Mouse (Mus musculus): ENCODE measurements around the gene Csmd2. TPM values are rescaled to one million over a fixed set of nuclear protein-coding genes. Genes with fewer than 3 reads are reported as not detected.

Csmd2 gene
- total RNA-seq (2021), result 10 to 100 TPM; 43.1 to 48.9 TPM
- long read RNA-seq, experiment 1, partial matches to known transcripts, result 0 of 5 reads
- long read RNA-seq, experiment 1, other reads (novel, unspliced or antisense), result 5 of 5 reads
- long read RNA-seq, experiment 2, partial matches to known transcripts, result 5 of 15 reads
- long read RNA-seq, experiment 2, other reads (novel, unspliced or antisense), result 10 of 15 reads

GRCm38 (mm10) chr4:127987784-127988455 is at the start of gene Csmd2:
Gene Csmd2 (plus strand): TSS chr4:127987857.
- TF ChIP-seq CTCF (conservative IDR thresholded peaks at IDR 0.05), result peak; percentile 9; the same call in 1 of the 2 replicates
- peak within 1 kb of the TSS; percentile 94 for H3K27ac ChIP-seq
- peak within 1 kb of the TSS; percentile 80 for H3K4me3 ChIP-seq
- DNase-seq (ENCODE audit: low spot score in 2 of 2), result peak; percentile 69 to 77

GRCm38 (mm10) chr4:127947696-127948095 is 40.0 kb upstream of the Csmd2 start:
- no peak for TF ChIP-seq CTCF (conservative IDR thresholded peaks at IDR 0.05)
- no peak overlapping the region for H3K27ac ChIP-seq
- DNase-seq (ENCODE audit: low spot score in 2 of 2), result no peak

GRCm38 (mm10) chr4:127953006-127953710 is 34.5 kb upstream of the Csmd2 start:
- H3K27ac ChIP-seq, result no peak overlapping the region

More at GRCm38 (mm10) chr4:127947696-127948095, 40.0 kb upstream of the Csmd2 start:
- no peak overlapping the region for H3K4me3 ChIP-seq

GRCm38 (mm10) chr4:127969101-127969500 is 18.6 kb upstream of the Csmd2 start:
- no peak overlapping the region for H3K4me3 ChIP-seq
- no peak for TF ChIP-seq CTCF (conservative IDR thresholded peaks at IDR 0.05)

More at GRCm38 (mm10) chr4:127953006-127953710, 34.5 kb upstream of the Csmd2 start:
- TF ChIP-seq CTCF (conservative IDR thresholded peaks at IDR 0.05), result no peak
- no peak for DNase-seq (ENCODE audit: low spot score in 2 of 2)
- no peak overlapping the region for H3K4me3 ChIP-seq

GRCm38 (mm10) chr4:127970018-127970421 is 17.6 kb upstream of the Csmd2 start:
- Histone ChIP-seq H3K4me3 (no peak overlapping the region), H3K27ac (no peak overlapping the region)
- DNase-seq (ENCODE audit: low spot score in 2 of 2), result no peak
- TF ChIP-seq CTCF (conservative IDR thresholded peaks at IDR 0.05), result peak; percentile 77

More at GRCm38 (mm10) chr4:127969101-127969500, 18.6 kb upstream of the Csmd2 start:
- H3K27ac ChIP-seq, result no peak overlapping the region
- DNase-seq (ENCODE audit: low spot score in 2 of 2), result no peak

GRCm38 (mm10) chr4:127970901-127971868 is 16.5 kb upstream of the Csmd2 start, which contains the start of gene CK137956:
Gene CK137956 (minus strand): TSS chr4:127970951.
- H3K4me3 ChIP-seq, result no peak within 1 kb of the TSS
- H3K27ac ChIP-seq, result no peak within 1 kb of the TSS
- DNase-seq (ENCODE audit: low spot score in 2 of 2), result no peak
- TF ChIP-seq CTCF (conservative IDR thresholded peaks at IDR 0.05), result peak; percentile 56

- DNase-seq (ENCODE audit: low spot score in 2 of 2), result no peak
- no peak for TF ChIP-seq CTCF (conservative IDR thresholded peaks at IDR 0.05)
- Histone ChIP-seq H3K4me3 (no peak overlapping the region), H3K27ac (no peak overlapping the region)
Measured at GRCm38 (mm10) chr4:127972976-127973375, 14.7 kb upstream of the Csmd2 start.

GRCm38 (mm10) chr4:127981125-127981524 is 6.5 kb upstream of the Csmd2 start:
- DNase-seq (ENCODE audit: low spot score in 2 of 2), result no peak
- Histone ChIP-seq H3K27ac (no peak overlapping the region), H3K4me3 (no peak overlapping the region)
- TF ChIP-seq CTCF (conservative IDR thresholded peaks at IDR 0.05), result no peak

- Histone ChIP-seq H3K4me3 (no peak overlapping the region), H3K27ac (no peak overlapping the region)
- no peak for DNase-seq (ENCODE audit: low spot score in 2 of 2)
- no peak for TF ChIP-seq CTCF (conservative IDR thresholded peaks at IDR 0.05)
Measured at GRCm38 (mm10) chr4:127984426-127984825, 3.2 kb upstream of the Csmd2 start.

GRCm38 (mm10) chr4:127985874-127986273 is 1.8 kb upstream of the Csmd2 start:
- H3K4me3 ChIP-seq, result peak overlapping the region; percentile 80
- peak; percentile 50 to 58 for DNase-seq (ENCODE audit: low spot score in 2 of 2)
- TF ChIP-seq CTCF (conservative IDR thresholded peaks at IDR 0.05), result no peak
- H3K27ac ChIP-seq, result peak overlapping the region; percentile 94

GRCm38 (mm10) chr4:127986491-127987075 is 1.1 kb upstream of the Csmd2 start:
- Histone ChIP-seq H3K27ac (peak overlapping the region; percentile 94), H3K4me3 (peak overlapping the region; percentile 80)
- TF ChIP-seq CTCF (conservative IDR thresholded peaks at IDR 0.05), result peak; percentile 23
- DNase-seq (ENCODE audit: low spot score in 2 of 2), result no peak

- DNase-seq (ENCODE audit: low spot score in 2 of 2), result no peak
- Histone ChIP-seq H3K27ac (peak overlapping the region; percentile 94; the same call in 1 of the 2 replicates), H3K4me3 (peak overlapping the region; percentile 80)
- no peak for TF ChIP-seq CTCF (conservative IDR thresholded peaks at IDR 0.05)
Measured at GRCm38 (mm10) chr4:127987270-127987669, 387 bp upstream of the Csmd2 start.

Measured in layer of hippocampus, adult 2 months (tissue).